Mouse (Mus musculus) limb, embryonic 11.5 days (tissue): Measurements from ENCODE around the gene Mybpc1. TPM values are rescaled to one million over a fixed set of nuclear protein-coding genes. Genes with fewer than 3 reads are reported as not detected.

Experiments used
- ATAC-seq: fragments of 200-750 bp; cut with Nextera tagmentation; 2 replicates; pipeline ENCODE4 v1.8.0; 2017; ENCODE audit warnings: low read depth; ENCODE audit not compliant: insufficient number of reproducible peaks, low FRiP score, low TSS enrichment
- DNase-seq: peaks from one replicate; pipeline ENCODE4 v3.0.0-alpha.2; 2015; ENCODE audit warnings: low spot score
- H3K27ac ChIP-seq: fragments of 300-500 bp; sonication (generic); replicated peaks from 2 replicates; pipeline ENCODE4 v1.5.1; 2014; ENCODE audit warnings: low read depth, mild to moderate bottlenecking, low read length
- H3K27me3 ChIP-seq: fragments of 300-500 bp; sonication (generic); 2 replicates; pipeline ENCODE4 v1.6.1; 2014; ENCODE audit warnings: mild to moderate bottlenecking, low read length, mixed read lengths; ENCODE audit not compliant: control insufficient read depth, insufficient read depth
- H3K36me3 ChIP-seq: fragments of 300-500 bp; sonication (generic); 2 replicates; pipeline ENCODE4 v1.6.1; 2014; ENCODE audit warnings: mild to moderate bottlenecking, low read length, moderate library complexity, mixed read lengths; ENCODE audit not compliant: control insufficient read depth, insufficient read depth
- H3K4me1 ChIP-seq: fragments of 300-500 bp; sonication (generic); 2 replicates; pipeline ENCODE4 v1.6.1; 2014; ENCODE audit warnings: low read length, mixed read lengths; ENCODE audit not compliant: control insufficient read depth, insufficient read depth
- H3K4me2 ChIP-seq: fragments of 300-500 bp; sonication (generic); 2 replicates; pipeline ENCODE4 v1.6.1; 2014; ENCODE audit warnings: low read depth, mild to moderate bottlenecking, moderate library complexity; ENCODE audit not compliant: severe bottlenecking
- H3K4me3 ChIP-seq: fragments of 300-500 bp; sonication (generic); 2 replicates; pipeline ENCODE4 v1.5.1; 2014; ENCODE audit warnings: low read depth, low read length
- H3K9ac ChIP-seq: fragments of 300-500 bp; sonication (generic); 2 replicates; pipeline ENCODE4 v1.6.1; 2014; ENCODE audit warnings: mild to moderate bottlenecking, low read length
- H3K9me3 ChIP-seq: fragments of 300-500 bp; sonication (generic); 2 replicates; pipeline ENCODE4 v1.6.1; 2016; ENCODE audit warnings: low read length; ENCODE audit not compliant: control insufficient read depth
- WGBS: fragments of 180-500 bp; shearing (Covaris S2); extraction: QIAGEN DNeasy Blood & Tissue Kit; methylation state at CpG from one replicate; pipeline ENCODE4 v1.1.7; 2014; 5-methylcytosine and 5-hydroxymethylcytosine counted together
- polyA plus RNA-seq: library from polyadenylated mRNA; unstranded; fragments of >200 nt; fragmentation: Nextera tagmentation; extraction: Ambion mirVana; gene quantifications from 2 replicates; pipeline ENCODE4 v1.2.1, GENCODE M21; 2014

Mybpc1 gene
- polyA plus RNA-seq, 1 experiment from 2014 or later, result 8.4 TPM

DNA sequence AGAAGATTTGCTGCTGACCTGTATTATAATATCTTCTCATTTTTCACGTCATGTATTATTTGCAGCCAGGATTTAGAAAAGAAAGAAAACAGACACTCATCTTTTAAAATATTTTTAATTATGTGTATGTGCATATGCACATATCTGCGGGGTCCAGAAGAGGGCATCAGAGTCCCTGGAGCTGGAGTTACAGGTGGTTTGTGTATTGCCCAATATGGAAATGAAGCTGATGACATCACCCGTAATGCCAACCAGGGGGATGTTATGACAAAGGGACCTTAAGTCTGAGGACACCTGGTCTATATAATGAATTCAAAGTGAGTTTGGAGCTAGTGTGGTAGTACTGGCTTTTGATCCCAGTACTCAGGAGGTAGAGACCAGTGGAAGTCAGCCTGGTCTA lies 15.9 kb upstream of the Mybpc1 start:
- no peaks in the 10 kb centered on the region for H3K27me3 ChIP-seq
- WGBS, result 97% methylated on average over 3 of the region's 3 CpGs
- ATAC-seq, result no peak
- no peaks in the 10 kb centered on the region for H3K9me3 ChIP-seq
- no peak for DNase-seq
- no peaks in the 10 kb centered on the region for H3K4me1 ChIP-seq
- no peak overlapping the region for H3K9ac ChIP-seq
- no peak overlapping the region for H3K27ac ChIP-seq
- no peak overlapping the region for H3K4me2 ChIP-seq
- no peak overlapping the region for H3K4me3 ChIP-seq
- H3K36me3 ChIP-seq, result no peaks in the 10 kb centered on the region

- Histone ChIP-seq H3K4me2 (no peak overlapping the region), H3K9me3 (no peaks in the 10 kb centered on the region), H3K4me3 (no peak overlapping the region), H3K36me3 (no peaks in the 10 kb centered on the region), H3K9ac (no peak overlapping the region), H3K27me3 (no peaks in the 10 kb centered on the region), H3K27ac (no peak overlapping the region), H3K4me1 (no peaks in the 10 kb centered on the region)
- DNase-seq, result no peak
- 84% methylated on average over 11 of the region's 11 CpGs for WGBS
- no peak for ATAC-seq
Observed at GRCm38 (mm10) chr10:88613051-88613450, 8.1 kb upstream of the Mybpc1 start.

DNA sequence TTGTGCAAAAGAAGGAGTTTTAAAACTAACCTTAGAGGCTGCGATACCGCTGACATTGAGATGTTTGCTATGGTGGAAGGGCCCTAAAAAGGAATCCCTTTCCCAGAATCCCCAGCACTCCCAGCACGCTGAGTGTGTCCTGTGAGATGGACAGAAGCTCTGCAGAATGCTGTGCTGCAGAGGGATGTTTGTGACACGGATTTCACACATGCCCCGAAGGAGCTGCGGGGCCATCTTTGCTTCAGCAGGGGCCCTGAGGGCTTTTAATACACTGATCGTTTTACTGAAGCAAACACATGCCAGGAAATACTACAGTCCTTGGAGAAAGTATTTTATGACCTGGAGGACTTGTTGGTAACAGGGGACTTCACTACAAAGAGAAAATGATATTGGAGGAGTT lies 1.7 kb upstream of the Mybpc1 start:
- Histone ChIP-seq H3K27me3 (no peaks in the 10 kb centered on the region), H3K9me3 (no peaks in the 10 kb centered on the region), H3K36me3 (no peaks in the 10 kb centered on the region), H3K4me1 (no peaks in the 10 kb centered on the region), H3K27ac (no peak overlapping the region), H3K9ac (no peak overlapping the region), H3K4me2 (no peak overlapping the region), H3K4me3 (no peak overlapping the region)
- 60% methylated on average over 7 of the region's 7 CpGs for WGBS
- DNase-seq (no peak), ATAC-seq (no peak)

DNA sequence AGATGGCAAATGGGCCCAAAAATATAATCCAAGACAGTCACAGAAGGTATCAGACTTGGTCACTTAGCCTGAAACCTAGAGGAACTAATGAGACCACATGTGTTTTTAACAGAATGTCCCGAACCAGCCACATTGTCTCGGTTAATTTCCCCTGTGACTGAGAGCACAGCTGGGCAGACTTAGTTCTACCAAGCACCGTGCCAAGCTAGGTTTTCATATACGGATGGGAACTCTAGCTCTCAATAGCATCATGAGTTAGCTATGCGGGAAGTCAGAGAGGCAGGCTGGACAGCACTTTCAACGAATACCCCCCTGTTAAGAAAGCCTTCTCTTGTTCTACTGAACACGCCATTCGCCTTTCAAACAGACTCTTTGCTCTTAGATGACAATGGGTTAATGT lies 1.1 kb upstream of the Mybpc1 start:
- no peak overlapping the region for H3K27ac ChIP-seq
- no peak overlapping the region for H3K4me2 ChIP-seq
- DNase-seq (no peak), ATAC-seq (no peak)
- 61% methylated on average over 8 of the region's 8 CpGs for WGBS
- no peaks in the 10 kb centered on the region for H3K36me3 ChIP-seq
- no peaks in the 10 kb centered on the region for H3K4me1 ChIP-seq
- no peaks in the 10 kb centered on the region for H3K27me3 ChIP-seq
- no peak overlapping the region for H3K4me3 ChIP-seq
- H3K9ac ChIP-seq, result no peak overlapping the region
- H3K9me3 ChIP-seq, result no peaks in the 10 kb centered on the region

DNA sequence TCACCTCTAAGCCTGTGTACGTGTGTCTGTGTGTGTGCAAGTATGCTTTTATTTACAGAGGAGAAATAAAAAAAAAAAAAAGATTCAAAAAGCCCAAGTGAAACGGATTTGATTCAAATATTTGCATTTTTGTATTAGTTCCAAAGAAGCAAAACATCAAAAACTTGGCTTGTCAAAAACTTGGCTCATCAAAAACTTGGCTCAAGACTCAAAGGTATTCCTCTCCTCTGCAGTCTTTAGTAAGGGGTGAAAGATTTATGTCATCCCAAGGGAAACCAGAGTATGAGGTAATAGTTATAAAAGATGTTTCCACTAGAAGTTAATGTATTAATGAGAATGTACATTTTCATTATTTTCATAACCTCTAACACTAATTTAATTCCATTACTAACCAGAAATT lies 1.2 kb downstream of the Mybpc1 start:
- Histone ChIP-seq H3K27me3 (no peaks in the 10 kb centered on the region), H3K4me1 (no peaks in the 10 kb centered on the region), H3K36me3 (no peaks in the 10 kb centered on the region), H3K27ac (no peak overlapping the region), H3K4me2 (no peak overlapping the region), H3K9me3 (no peaks in the 10 kb centered on the region), H3K4me3 (no peak overlapping the region), H3K9ac (no peak overlapping the region)
- 47% methylated on average over 2 of the region's 2 CpGs for WGBS
- DNase-seq (no peak), ATAC-seq (no peak)

- Histone ChIP-seq H3K4me2 (no peak overlapping the region), H3K9ac (no peak overlapping the region), H3K9me3 (no peaks in the 10 kb centered on the region), H3K27me3 (no peaks in the 10 kb centered on the region), H3K4me1 (no peaks in the 10 kb centered on the region), H3K27ac (no peak overlapping the region), H3K4me3 (no peak overlapping the region), H3K36me3 (no peaks in the 10 kb centered on the region)
- ATAC-seq, result no peak
- no peak for DNase-seq
- 13% methylated on average over 5 of the region's 5 CpGs for WGBS
Observed at GRCm38 (mm10) chr10:88603256-88603655, 1.7 kb downstream of the Mybpc1 start.

- Histone ChIP-seq H3K4me1 (no peaks in the 10 kb centered on the region), H3K9me3 (no peaks in the 10 kb centered on the region), H3K27me3 (no peaks in the 10 kb centered on the region), H3K27ac (no peak overlapping the region), H3K9ac (no peak overlapping the region), H3K4me3 (no peak overlapping the region), H3K36me3 (no peaks in the 10 kb centered on the region), H3K4me2 (no peak overlapping the region)
- ATAC-seq, result no peak
- 92% methylated on average over 7 of the region's 7 CpGs for WGBS
- DNase-seq, result no peak
Observed at GRCm38 (mm10) chr10:88600591-88600990, 4.4 kb downstream of the Mybpc1 start.

GRCm38 (mm10) chr10:88592316-88592715 lies 12.6 kb downstream of the Mybpc1 start:
- 88% methylated on average over 4 of the region's 4 CpGs for WGBS
- no peak for ATAC-seq
- Histone ChIP-seq H3K27ac (no peak overlapping the region), H3K4me2 (no peak overlapping the region), H3K9me3 (no peaks in the 10 kb centered on the region), H3K4me3 (no peak overlapping the region), H3K36me3 (no peaks in the 10 kb centered on the region), H3K4me1 (no peaks in the 10 kb centered on the region), H3K27me3 (no peaks in the 10 kb centered on the region), H3K9ac (no peak overlapping the region)
- DNase-seq, result no peak

- Histone ChIP-seq H3K27me3 (no peaks in the 10 kb centered on the region), H3K4me3 (no peak overlapping the region), H3K36me3 (no peaks in the 10 kb centered on the region), H3K27ac (no peak overlapping the region), H3K4me2 (no peak overlapping the region), H3K9ac (no peak overlapping the region), H3K4me1 (no peaks in the 10 kb centered on the region), H3K9me3 (no peaks in the 10 kb centered on the region)
- DNase-seq (no peak), ATAC-seq (no peak)
- WGBS, result 81% methylated on average over 12 of the region's 12 CpGs
Observed at GRCm38 (mm10) chr10:88591042-88591441, 13.9 kb downstream of the Mybpc1 start.
